Mouse (Mus musculus): ENCODE data around the gene Kif1a. TPM values are rescaled to one million over a fixed set of nuclear protein-coding genes. Genes with fewer than 3 reads are reported as not detected.

The Kif1a gene
- polyA plus RNA-seq, 1 experiment from 2014 or later, result 0.20 TPM

DNA sequence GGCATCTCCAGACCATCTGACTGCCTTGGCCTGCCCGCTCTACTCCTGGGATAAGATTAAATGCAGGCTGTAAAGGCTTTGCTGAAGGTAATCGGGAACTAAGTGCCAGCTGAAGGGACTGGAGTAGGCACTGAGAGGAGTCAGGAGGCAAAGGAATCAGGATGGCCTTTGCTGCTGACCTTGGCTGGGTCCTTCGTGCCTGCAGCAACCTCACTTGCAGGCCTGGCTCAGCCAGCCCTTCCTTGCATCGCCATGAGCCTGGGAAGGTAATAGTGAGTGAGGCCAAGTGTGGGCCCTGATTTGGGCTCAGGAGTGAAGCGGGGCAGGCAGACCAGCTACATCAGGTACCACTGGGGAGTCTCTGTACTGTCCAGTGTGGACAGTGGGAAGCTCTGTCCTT, 2.8 kb downstream of the Kif1a start:
- DNase-seq (ENCODE audit: low spot score), result no peak

DNA sequence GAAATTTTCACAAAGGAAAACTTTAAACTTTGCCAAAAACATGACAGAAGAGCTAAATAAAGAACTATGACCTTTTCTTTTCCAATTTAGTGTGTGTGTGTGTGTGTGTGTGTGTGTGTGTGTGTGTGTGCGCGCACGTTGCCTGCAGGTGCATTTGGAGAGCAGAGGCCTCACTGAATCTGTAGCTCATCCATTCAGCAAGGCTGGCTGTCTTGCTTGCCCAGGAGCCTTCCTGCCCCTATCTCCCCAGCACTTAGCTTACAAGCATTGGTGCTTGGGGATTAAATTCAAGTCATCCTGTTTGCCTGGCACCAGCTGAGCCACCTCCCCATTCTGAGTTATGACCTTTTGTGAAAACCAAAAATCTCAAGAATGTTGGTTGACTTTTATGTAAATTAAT, 9.2 kb downstream of the Kif1a start:
- DNase-seq (ENCODE audit: low spot score), result no peak

DNA sequence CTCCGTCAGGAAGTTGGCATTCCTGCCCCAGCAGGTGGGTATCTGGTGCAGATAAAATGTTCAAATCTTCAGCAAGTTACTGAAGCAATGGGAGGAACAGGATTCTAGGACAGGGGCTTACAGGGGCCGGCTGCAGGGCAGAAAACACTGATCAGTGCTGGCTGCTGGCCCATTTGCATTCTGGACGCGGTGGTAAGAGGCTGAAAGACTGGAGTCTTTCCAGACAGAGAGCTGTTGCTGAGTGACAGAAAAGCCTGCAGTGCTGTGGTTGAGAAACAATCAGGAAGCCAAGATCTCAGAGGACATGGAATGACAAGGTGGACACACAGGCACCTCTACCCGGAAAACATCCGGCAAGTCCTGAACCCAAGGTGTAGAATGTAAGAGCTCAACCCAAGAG, 16.6 kb downstream of the Kif1a start:
- DNase-seq (ENCODE audit: low spot score), result no peak

DNA sequence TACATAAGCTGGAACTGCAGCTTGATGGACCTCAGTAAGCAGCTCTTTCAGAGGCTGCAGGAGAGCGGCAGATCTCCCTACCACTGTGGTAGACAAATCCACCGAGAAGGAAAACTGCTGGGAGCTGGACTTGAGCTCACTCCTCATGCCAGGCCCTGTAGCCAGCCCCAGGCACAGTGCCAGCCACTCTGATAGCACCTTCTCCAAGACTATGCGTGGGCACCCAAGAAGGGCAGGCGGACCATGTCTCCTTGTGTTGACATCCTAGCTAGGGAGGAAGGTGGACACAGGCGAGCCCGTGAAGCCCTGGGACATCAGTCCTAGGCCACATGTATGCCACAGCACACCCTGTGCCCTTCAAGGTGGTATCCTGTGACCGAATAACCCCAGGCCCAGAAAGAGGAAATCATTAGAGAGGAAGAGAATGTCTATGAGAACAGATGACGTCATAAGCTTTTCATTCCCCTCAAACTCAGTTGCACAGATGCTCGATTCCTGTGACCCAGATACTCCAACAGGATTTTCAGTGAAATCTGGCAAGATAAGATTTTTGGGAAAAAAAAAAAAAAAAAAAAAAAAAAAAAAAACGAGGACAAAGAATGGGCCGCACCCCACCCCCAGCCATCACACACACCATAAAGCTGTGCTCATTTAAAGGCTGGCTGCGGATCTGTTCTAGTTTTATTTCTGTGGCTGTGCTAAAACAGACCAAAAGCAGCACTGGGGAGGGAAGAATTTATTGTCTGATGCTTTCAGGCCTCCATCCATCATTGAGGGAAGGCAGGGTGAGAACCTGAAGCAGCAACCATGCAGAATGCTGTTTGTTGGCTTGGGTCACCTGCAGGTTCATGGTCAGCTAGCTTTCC, 18.1 kb downstream of the Kif1a start:
- no peak for DNase-seq (ENCODE audit: low spot score)

DNA sequence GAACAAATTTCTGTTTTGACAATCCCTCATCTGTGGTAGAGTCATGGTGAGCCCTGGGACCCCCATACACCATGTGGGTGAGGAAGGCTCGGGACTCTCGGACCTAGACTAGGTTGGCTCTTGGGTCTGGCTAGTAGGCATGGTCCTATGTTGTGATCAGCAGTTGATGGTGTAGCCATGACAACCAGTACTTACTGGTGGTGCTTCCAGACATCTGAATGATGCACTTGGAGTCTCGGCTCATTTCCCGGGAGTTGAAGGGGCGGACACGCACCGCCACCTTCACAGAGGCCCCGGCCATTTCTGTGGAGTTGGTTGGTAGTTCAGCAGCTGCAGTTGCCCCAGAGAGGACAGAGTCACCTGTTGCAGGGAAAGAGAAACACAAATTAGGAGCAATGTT, 19.6 kb downstream of the Kif1a start:
- DNase-seq (ENCODE audit: low spot score), result no peak

DNA sequence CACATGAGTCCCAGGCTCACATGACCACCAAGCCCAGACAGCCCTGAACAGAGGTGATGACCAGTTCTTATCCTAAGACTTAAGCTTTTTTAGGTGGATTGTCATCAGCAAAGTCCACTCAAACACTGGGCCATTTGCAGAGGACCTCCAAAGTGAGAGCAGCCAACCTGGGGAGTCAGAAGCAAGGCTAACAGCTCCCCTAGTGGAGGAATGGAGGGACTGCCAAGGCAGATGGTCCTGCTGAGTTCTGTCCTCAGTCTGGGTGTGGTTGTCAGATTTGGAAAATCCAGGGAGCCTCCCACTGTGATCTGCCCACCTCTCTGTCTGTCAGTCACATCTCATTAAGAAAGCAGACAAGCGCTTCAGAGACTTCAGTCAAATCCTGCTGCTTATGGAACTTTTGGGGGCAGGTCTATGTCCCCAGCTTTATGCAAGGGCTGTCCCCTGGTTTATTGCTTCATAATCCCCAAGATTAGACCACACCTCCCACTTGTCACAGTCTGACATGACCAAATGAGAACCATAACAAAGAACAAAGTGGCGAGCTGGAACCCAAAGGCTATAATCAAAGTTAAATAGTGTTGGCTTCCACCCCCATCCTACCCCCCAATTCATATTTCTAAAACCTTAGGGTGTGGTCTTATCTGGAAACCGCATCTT, 20.7 kb downstream of the Kif1a start:
- DNase-seq (ENCODE audit: low spot score), result peak; percentile 18

DNA sequence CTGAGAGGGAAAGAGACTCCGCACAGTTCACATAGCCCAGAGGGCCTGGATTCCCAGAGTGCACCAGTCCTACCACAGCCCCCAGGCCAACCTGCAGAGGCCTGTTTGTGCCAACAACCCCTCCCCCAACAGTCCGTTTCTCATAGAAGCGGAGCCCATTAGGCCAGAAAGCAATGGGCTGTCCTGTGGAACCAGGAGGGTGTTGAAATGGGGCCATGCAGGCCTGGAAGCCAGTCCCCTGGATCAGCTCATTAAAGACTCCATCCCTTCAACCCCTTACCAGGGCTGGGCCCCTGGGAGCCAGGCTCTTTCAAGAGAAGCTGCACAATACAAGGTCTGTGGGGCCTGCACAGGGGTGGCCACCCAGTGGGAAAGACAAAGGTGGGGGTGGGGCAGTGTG, 22.1 kb downstream of the Kif1a start:
- DNase-seq (ENCODE audit: low spot score), result no peak

DNA sequence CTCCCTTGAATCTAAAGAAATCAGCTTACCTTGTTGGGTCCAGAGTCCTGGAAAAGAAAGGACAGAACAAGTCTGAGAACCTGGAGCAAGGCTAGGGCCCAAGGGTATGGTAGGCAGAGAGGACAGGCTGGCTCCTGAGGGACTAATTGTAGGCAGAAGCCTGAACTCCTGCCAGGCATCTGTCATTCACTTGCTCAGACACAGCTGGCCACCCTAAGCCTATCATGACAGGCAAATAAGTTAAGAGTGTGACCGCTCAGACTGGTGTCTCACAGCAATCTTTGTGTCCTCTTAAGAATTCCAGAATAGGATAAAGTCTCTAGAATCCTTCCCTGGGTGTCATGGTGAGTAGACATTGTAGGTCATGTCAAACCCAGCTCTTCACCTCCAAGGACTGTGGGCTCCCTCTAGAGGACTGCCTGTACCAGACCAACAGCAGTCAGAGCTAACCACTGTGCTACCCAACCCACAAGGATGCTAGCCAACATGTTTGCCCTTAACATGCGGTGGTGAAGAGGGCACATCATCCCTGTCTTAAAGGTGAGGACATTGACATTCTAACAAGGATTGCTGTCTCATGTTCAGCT, 29.4 kb downstream of the Kif1a start:
- no peak for DNase-seq (ENCODE audit: low spot score)

DNA sequence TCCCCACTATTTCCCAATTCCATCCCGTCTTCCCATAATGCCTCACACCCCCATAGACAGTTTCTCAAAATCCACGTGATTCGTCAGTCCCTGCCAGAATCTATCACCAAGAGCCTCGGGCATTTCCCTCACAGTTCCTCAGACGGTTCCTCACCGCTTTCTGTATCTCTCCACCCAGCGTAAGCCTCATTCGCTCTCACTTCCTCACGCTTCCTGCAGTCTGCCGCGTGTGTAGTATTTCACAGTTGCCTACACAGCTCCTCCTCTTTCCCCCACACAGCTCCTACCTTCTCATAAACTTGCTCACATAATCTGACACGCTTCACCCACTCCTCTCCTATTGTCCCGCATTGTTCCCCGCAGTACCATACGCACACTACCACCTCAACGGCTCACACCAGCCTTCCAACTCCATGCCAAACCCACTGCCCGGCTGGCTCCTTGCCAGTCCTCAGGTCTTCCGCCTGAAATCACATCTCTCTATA, 30.2 kb downstream of the Kif1a start:
- DNase-seq (ENCODE audit: low spot score), result no peak

DNA sequence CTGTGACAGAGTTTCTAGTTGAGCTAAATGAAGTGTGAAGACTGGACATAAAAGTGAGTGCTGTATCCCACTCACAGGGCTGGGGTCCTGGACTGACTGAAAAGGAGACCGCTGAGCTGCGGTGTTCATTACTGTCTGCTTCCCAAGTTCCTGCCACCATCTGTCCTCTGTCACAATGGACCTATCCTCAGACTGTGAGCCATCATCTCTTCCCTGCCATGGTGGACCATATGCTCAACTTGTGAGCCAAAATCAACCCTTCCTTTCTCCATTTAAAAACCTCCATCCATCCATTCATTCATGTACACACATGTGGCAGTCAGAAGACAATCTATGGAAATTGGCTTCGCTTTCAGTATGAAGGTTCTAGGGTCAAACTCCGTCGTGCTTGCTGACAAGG, 30.9 kb downstream of the Kif1a start:
- DNase-seq (ENCODE audit: low spot score), result no peak

DNA sequence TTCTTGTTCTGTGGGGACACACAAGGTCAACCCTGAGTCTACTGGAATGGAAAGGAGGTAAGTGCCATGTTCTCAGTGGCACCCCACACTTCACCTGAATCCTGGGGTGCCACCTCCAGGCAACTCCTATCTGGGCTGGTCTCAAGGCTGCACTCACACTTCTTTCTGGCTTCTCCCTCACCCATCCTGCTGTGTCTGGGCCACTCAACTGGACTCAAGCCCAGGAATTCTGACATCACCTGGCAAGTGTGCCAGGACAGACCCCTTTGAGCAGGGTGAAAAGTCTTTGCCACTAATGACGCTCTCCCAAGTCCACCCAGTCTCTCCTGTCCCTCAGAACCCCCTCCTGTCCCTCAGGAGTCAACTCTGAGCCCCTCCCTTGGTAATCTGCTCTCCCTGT, 33.2 kb downstream of the Kif1a start:
- no peak for DNase-seq (ENCODE audit: low spot score)

DNA sequence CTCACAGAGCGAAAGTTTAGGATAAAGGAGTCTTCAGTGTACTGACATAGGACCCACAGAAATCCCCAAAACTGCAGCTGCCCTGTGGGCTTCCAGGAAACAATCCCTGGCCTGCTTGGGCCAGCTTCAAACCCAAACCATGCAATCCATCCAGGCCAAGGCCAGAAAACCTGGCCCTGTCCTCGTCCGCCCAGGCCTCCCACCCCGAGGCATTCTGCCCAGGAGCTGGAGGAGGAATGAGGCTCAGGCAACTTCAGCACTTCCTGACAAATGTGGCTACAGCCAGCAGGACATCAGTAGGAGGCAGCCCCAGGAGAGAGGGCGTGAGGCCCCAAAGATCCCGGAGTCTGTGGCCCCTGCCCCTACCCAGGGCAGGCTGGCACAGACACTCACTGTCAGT, 36.1 kb downstream of the Kif1a start:
- DNase-seq (ENCODE audit: low spot score), result no peak

DNA sequence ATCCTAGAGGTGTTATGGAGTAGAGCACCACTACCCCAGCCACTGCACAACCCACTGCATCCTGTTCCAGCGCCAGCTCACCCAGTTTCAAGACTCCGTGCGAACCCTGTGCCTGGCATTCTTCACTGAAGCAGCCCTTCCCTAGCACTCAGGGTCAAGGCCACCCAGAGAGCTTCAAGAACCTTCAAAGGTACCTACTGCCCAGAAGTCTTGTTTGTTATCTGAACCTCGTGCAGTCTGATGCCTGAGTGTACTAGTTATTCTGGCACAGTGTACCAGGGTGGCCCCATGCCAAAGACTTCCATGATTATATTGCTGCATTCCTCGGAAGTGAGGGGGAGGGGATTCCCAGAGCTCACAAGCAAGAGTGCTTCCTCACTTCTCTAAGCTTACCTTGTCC, 38.1 kb downstream of the Kif1a start:
- DNase-seq (ENCODE audit: low spot score), result no peak

DNA sequence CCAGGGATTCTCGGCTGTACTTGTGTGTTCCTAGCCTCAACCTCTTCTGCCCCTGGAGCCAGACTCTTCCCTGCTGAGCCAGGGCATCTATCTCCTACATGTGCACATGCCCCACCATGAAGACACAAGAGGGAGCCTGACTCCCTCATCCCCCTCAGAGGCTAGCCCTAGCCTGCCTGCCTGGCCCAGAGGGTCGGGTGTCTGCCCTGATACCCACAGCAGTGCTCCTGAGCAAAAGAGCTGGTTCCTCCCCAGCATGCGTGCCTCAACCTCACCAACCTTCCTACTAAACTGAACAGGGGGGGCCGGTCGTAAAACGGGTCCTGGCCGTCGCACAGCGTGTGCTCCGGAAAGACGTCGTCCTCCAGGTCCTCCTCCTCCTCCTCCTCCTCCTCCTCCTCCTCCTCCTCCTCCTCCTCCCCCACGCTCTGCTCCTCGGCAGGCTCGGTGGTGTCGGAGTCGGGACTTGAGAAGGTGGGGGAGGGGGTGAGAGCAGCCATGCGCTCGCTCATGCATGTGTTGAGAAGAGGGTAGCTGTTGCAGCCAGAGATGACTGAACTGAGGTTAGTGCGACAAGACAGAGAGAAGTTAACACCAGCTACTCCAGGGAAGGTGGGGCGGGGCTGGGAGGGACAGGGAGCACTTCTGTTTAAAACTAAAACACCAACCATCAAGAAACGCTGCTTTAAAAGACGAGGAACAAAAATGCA, 50.5 kb downstream of the Kif1a start:
- no peak for DNase-seq (ENCODE audit: low spot score)

DNA sequence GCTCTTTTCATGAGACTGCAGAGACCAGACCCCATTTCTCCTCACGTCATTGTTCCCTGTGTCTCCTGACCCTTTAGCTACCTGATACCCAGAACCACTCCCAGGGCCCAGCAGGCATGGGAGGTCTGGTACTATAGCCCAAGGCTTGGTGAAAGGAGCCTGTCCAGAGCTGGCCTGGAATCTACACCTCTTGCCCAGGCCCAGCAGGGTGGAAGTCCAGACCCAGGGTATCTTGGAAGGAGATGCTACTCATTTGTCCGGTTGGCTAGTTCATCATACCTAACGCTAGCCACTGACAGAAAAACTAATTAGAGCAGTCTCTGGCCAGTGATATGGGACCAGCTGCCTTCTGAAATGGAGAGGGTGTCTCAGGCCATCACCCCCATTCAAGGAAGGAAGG, 51.7 kb downstream of the Kif1a start:
- DNase-seq (ENCODE audit: low spot score), result no peak

DNA sequence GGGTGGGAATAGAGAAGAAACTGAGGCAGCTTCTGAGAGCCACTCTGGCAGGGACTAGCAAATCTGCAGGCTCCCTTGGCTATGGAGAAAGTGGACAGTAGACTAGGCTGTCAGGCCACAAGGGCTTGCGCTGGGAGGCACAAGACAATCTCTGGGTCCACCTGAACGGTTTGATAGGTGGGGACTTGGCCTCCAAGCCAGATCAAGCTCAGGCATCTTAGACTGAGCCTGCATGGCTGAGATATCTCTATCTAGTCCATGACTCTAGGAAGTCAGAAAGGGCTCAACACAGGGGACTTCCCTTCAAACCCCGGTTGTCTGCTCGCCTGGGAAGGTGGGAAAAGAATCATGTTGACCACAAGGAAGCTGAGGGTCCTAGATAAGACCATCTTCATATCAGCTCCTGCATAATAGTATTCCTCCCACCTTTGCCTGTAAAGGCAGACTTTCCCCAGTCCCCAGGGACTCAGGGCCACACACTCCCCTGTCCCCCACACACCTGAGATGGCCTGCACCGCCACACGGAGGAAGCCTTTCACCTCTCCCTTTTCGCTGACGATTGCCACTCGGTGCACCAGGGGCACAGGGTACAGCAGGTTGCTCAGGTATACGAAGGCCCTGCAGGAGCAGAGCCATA, 55.5 kb downstream of the Kif1a start:
- DNase-seq (ENCODE audit: low spot score), result no peak

DNA sequence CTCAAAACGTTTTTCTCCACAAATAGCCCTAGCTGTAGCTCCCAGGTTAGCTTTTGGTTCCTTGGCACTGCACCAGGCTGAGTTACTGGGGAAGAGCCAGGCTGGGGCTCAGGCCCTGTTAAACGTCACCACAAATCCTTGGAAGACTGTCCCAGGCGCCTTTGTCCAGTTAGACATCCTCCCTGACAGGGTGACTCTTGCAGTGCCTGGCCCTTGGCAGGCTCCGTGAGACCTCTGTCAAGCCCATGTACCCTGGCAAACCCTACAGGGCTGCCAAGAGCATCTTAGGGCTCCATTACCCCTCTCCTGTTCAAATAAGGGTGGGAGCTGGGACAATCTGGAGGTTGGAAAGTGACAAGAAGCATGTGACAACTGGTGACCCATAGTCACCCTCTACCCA, 65.8 kb downstream of the Kif1a start:
- DNase-seq (ENCODE audit: low spot score), result no peak

DNA sequence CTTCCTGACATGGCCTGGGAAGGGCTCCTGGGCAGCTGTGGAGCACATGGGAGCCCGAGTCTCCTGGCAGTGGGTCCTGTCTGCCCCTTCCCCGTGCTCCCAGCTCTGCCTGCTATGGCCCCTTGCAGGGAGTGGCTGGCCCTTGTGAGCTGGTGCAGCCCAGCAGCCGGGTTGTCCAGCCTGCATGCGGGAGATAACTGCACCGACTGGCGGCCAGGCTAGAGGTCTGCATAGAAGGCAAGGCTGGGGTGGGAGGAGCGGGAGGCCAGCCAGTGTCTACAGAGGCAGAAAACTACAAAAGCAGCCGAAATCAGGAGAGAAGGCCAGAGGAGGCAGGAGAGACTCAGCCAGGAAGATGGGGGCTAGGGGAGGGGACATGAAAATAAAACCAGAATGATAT, 67.8 kb downstream of the Kif1a start:
- no peak for DNase-seq (ENCODE audit: low spot score)

DNA sequence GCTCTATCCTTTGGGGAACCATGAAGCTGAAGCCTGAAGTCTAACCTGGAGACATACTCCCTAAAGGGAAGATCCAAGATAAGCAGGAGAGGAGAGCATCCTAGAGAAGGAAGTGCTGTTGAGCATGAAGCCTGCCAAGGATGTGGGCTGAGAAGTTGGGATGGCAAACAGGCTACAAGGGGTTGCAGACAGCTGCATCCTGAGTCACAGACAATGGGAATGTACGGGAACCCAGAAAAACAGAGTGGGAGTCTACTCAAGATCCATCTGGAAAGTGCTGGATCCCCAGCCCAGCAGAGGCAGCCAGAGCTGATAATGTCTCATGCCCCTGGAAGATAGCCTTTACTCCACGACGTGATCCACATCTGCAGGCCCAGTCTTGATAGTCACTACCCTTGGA, 70.6 kb downstream of the Kif1a start:
- DNase-seq (ENCODE audit: low spot score), result no peak

DNA sequence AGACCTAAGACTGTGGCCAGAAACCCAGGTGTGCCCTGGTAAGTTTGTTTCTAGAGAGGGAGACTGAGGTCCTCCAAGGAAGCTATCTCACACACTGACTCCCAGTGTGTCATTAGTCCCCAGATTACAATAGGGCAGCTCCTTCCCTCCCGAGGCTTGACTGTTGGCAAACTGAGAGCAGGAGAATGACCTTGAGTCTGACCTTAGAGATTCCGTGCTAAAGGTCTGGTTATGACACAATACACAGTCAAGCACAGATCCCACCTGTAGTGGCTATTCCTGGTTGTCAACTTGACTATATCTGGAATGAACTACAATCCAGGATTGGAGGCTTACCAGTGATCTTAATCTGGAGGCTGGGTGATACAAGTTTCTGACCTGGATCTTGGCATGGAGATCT, 71.7 kb downstream of the Kif1a start:
- DNase-seq (ENCODE audit: low spot score), result no peak

DNA sequence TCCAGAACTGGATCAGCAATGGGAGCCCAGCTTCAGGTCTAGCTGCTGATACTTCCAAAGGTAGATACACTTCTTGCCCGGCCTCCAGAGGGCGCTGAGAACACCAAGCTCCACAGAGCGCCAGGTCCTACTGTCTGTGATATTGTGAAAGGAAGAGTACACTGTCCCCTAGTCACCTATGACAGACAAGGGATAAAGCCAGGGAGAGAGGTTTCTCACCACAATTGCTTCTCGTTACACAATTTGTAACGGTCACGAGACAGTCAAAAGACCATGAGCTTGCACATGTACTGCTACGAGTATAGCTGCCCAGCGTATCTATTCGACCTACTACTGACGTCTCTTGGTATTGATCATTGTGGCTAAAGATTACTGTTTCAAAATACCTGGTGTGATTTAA, 72.4 kb downstream of the Kif1a start:
- no peak for DNase-seq (ENCODE audit: low spot score)
